Mouse (Mus musculus) liver, adult 2 months (tissue): ENCODE data around the gene Tekt3. TPM values are rescaled to one million over a fixed set of nuclear protein-coding genes. Genes with fewer than 3 reads are reported as not detected.

Experiments
- DNase-seq: peaks from one replicate; pipeline ENCODE4 v3.0.0-alpha.2; 2011; ENCODE audit warnings: low read depth, low spot score; ENCODE audit errors: extremely low read depth
- H3K27ac ChIP-seq: fragments of 200-500 bp; replicated peaks from 2 replicates; pipeline ENCODE4 v1.5.1; 2012; ENCODE audit warnings: low read depth, mild to moderate bottlenecking, control low read depth, inconsistent platforms, low read length; ENCODE audit not compliant: insufficient read depth
- H3K27me3 ChIP-seq: fragments of 200-500 bp; 2 replicates; pipeline ENCODE4 v1.6.1; 2012; ENCODE audit warnings: mild to moderate bottlenecking, moderate library complexity, low read length, inconsistent platforms; ENCODE audit not compliant: control insufficient read depth, insufficient read depth
- H3K36me3 ChIP-seq: fragments of 200-500 bp; 2 replicates; pipeline ENCODE4 v1.6.1; 2012; ENCODE audit warnings: low read length, inconsistent platforms; ENCODE audit not compliant: control insufficient read depth, insufficient read depth
- H3K4me1 ChIP-seq: fragments of 200-500 bp; 2 replicates; pipeline ENCODE4 v1.6.1; 2011; ENCODE audit warnings: low read length; ENCODE audit not compliant: control insufficient read depth, insufficient read depth
- H3K4me3 ChIP-seq: fragments of 200-500 bp; 2 replicates; pipeline ENCODE4 v1.5.1; 2011; ENCODE audit warnings: low read depth, mild to moderate bottlenecking, control low read depth, low read length, moderate library complexity; ENCODE audit not compliant: insufficient read depth
- H3K79me2 ChIP-seq: fragments of 200-500 bp; 2 replicates; pipeline ENCODE4 v1.6.1; 2012; ENCODE audit warnings: inconsistent platforms, mild to moderate bottlenecking, low read length, moderate library complexity; ENCODE audit not compliant: control insufficient read depth, insufficient read depth
- H3K9ac ChIP-seq: fragments of 200-500 bp; 2 replicates; pipeline ENCODE4 v1.6.1; 2012; ENCODE audit warnings: low read depth, mild to moderate bottlenecking, control low read depth, inconsistent platforms, low read length
- CTCF ChIP-seq: fragments of 200-500 bp; IDR thresholded peaks from 2 replicates; pipeline ENCODE4 v1.5.1; 2011; ENCODE audit warnings: low read depth, low read length, control low read depth
- POLR2A ChIP-seq: fragments of 200-500 bp; IDR thresholded peaks from 2 replicates; pipeline ENCODE4 v1.6.1; 2011; ENCODE audit warnings: low read length, control low read depth; ENCODE audit not compliant: insufficient read depth; ENCODE audit errors: extremely low read depth
- WGBS: fragments of 180-500 bp; shearing (Covaris S2); methylation state at CpG from one replicate; pipeline ENCODE4 v1.1.7; 2018; 5-methylcytosine and 5-hydroxymethylcytosine counted together
- polyA plus RNA-seq: library from polyadenylated mRNA; depleted of rRNA; stranded (reverse); fragments of >200 nt; gene quantifications from 2 replicates; pipeline ENCODE4 v1.2.3, GENCODE M21; 2012
- total RNA-seq: library from RNA; depleted of rRNA; stranded (reverse); fragments of >200 nt; gene quantifications from 2 replicates; pipeline ENCODE4 v1.2.3, GENCODE M21; 2014

Tekt3 gene
- total and polyA plus RNA-seq, 2 experiments, result not detected

GRCm38 (mm10) chr11:63035420-63036211, 25.8 kb upstream of the Tekt3 start:
- Histone ChIP-seq H3K9ac (no peak overlapping the region), H3K79me2 (no peaks in the 10 kb centered on the region), H3K27me3 (no peaks in the 10 kb centered on the region; the same call in 1 of the 2 replicates), H3K36me3 (no peaks in the 10 kb centered on the region), H3K27ac (no peak overlapping the region), H3K4me3 (no peak overlapping the region), H3K4me1 (no peaks in the 10 kb centered on the region)
- whole genome bisulfite sequencing, result 71% methylated on average over 11 of the region's 11 CpGs
- peak; percentile 9 for DNase-seq
- TF ChIP-seq CTCF, result no peak
- TF ChIP-seq POLR2A, result no peak

- Histone ChIP-seq H3K9ac (no peak overlapping the region), H3K4me1 (no peaks in the 10 kb centered on the region), H3K79me2 (no peaks in the 10 kb centered on the region), H3K36me3 (no peaks in the 10 kb centered on the region), H3K27me3 (peaks cover 2% of the 10 kb centered on the region; the same call in 1 of the 2 replicates), H3K4me3 (no peak overlapping the region), H3K27ac (no peak overlapping the region)
- WGBS, result 94% methylated on average over 12 of the region's 12 CpGs
- TF ChIP-seq CTCF, result no peak
- no peak for TF ChIP-seq POLR2A
- no peak for DNase-seq
Measured at GRCm38 (mm10) chr11:63040002-63040661, 21.3 kb upstream of the Tekt3 start.

GRCm38 (mm10) chr11:63045771-63046170, 15.7 kb upstream of the Tekt3 start:
- 78% methylated on average over 3 of the region's 3 CpGs for WGBS

GRCm38 (mm10) chr11:63046380-63046779, 15.1 kb upstream of the Tekt3 start:
- Histone ChIP-seq H3K79me2 (no peaks in the 10 kb centered on the region), H3K27ac (no peak overlapping the region), H3K4me3 (no peak overlapping the region), H3K4me1 (no peaks in the 10 kb centered on the region), H3K36me3 (no peaks in the 10 kb centered on the region), H3K27me3 (peaks cover 2% of the 10 kb centered on the region; the same call in 1 of the 2 replicates), H3K9ac (no peak overlapping the region)
- no peak for TF ChIP-seq POLR2A
- no peak for TF ChIP-seq CTCF
- WGBS, result 83% methylated on average over 8 of the region's 8 CpGs
- peak; percentile 40 for DNase-seq

More at GRCm38 (mm10) chr11:63045771-63046170, 15.7 kb upstream of the Tekt3 start:
- H3K27me3 ChIP-seq, result peaks cover 2% of the 10 kb centered on the region; the same call in 1 of the 2 replicates
- H3K79me2 ChIP-seq, result no peaks in the 10 kb centered on the region
- no peak overlapping the region for H3K27ac ChIP-seq
- no peaks in the 10 kb centered on the region for H3K4me1 ChIP-seq
- no peaks in the 10 kb centered on the region for H3K36me3 ChIP-seq
- peak; percentile 18 for DNase-seq
- no peak overlapping the region for H3K9ac ChIP-seq
- no peak for TF ChIP-seq CTCF
- TF ChIP-seq POLR2A, result no peak
- H3K4me3 ChIP-seq, result no peak overlapping the region

- Histone ChIP-seq H3K4me1 (no peaks in the 10 kb centered on the region), H3K27me3 (0 out of 2 replicates have a peak, but pooled peaks cover 5% of the 10 kb centered on the region), H3K36me3 (no peaks in the 10 kb centered on the region), H3K4me3 (no peak overlapping the region), H3K79me2 (no peaks in the 10 kb centered on the region), H3K27ac (no peak overlapping the region), H3K9ac (no peak overlapping the region)
- TF ChIP-seq CTCF (no peak), POLR2A (no peak)
- no peak for DNase-seq
- WGBS, result 93% methylated on average over 6 of the region's 6 CpGs
Measured at GRCm38 (mm10) chr11:63050362-63050932, 11.0 kb upstream of the Tekt3 start.
